11 mouse cellular contexts compared by ENCODE assay signal in the genomic region with DNA sequence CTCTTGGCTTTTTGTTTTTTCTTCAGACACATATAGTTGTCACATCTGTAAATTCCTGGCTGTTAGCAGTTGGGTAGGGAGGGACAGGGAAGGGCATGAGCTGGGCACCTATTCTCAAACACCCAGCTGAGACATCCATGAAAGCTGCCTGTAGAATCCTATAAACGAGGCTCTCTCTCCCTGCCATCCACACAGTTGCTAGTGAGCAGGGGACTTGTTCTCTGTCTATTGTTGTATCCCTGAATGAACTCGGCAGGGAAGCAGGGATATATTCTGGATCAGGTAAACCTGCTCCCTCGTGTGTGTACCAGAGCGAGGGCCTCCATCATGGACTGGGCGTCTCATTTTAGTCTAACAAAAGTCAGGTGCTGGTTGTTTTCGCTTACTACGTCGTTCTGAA.
A peak's percentile ranks its signal among the peaks of the same experiment; 100 is the strongest.
DNase-seq lines count a peak whose midpoint lies in the region; ATAC-seq lines count a peak whose summit lies in the region.
"Had no signal": no experiment of that assay in that cellular context is flagged by ENCODE, and none has a peak within 500 bp of the region (broad histone marks: within the 10 kb centered on the region; RNA-seq: fewer than 3 reads in every experiment).

No protein-coding gene starts in this region.

- H3K9me3 ChIP-seq in midbrain, embryonic 11.5 days (ENCODE audit: control insufficient read depth, low read length) = no peaks in the 10 kb centered on the region
- no peaks in the 10 kb centered on the region for H3K9me3 ChIP-seq in midbrain, embryonic 14.5 days (ENCODE audit: control insufficient read depth, low read length)
- H3K9me3 ChIP-seq in hindbrain, embryonic 13.5 days = no peaks in the 10 kb centered on the region
- H3K9me3 ChIP-seq in neural tube, embryonic 12.5 days = no peaks in the 10 kb centered on the region
- H3K9me3 ChIP-seq in intestine, embryonic 16.5 days (ENCODE audit: control insufficient read depth, low read length) = no peaks in the 10 kb centered on the region

- ATAC-seq in midbrain, embryonic 11.5 days (ENCODE audit: low FRiP score) = peak; percentile 23
- ATAC-seq in midbrain, embryonic 14.5 days (ENCODE audit: low FRiP score, low TSS enrichment) = no peak
- no peak for ATAC-seq in hindbrain, embryonic 13.5 days (ENCODE audit: low FRiP score)
- 0 out of 2 replicates have a peak, but pooled peaks have one; percentile 41 for ATAC-seq in neural tube, embryonic 12.5 days (ENCODE audit: low FRiP score, low read depth)
- no peak for ATAC-seq in intestine, embryonic 16.5 days
- ATAC-seq: activated CD4-positive, CD25-positive, alpha-beta regulatory T cell, adult 4 months had no signal

- H3K27ac ChIP-seq in midbrain, embryonic 11.5 days (ENCODE audit: low read depth, low read length) = peak overlapping the region; percentile 60; the same call in 1 of the 2 replicates
- no peak overlapping the region for H3K27ac ChIP-seq in midbrain, embryonic 14.5 days (replicated peaks; ENCODE audit: low read depth, low read length)
- peak overlapping the region; percentile 71; the same call in 1 of the 2 replicates for H3K27ac ChIP-seq in hindbrain, embryonic 13.5 days
- H3K27ac ChIP-seq in neural tube, embryonic 12.5 days = no peak overlapping the region
- no peak overlapping the region for H3K27ac ChIP-seq in intestine, embryonic 16.5 days (ENCODE audit: low read length)

- H3K9ac ChIP-seq in midbrain, embryonic 11.5 days (ENCODE audit: low read length) = no peak overlapping the region
- H3K9ac ChIP-seq in midbrain, embryonic 14.5 days (replicated peaks; ENCODE audit: low read length) = no peak overlapping the region
- H3K9ac ChIP-seq in hindbrain, embryonic 13.5 days = no peak overlapping the region
- H3K9ac ChIP-seq in neural tube, embryonic 12.5 days = no peak overlapping the region
- no peak overlapping the region for H3K9ac ChIP-seq in intestine, embryonic 16.5 days (ENCODE audit: low read depth, low read length)

- peak; percentile 59 for DNase-seq in heart, adult 11 months
- DNase-seq in heart, postnatal 4 days = no peak
- peak; percentile 89 for DNase-seq in midbrain, embryonic 11.5 days (ENCODE audit: low spot score, missing footprints)
- DNase-seq in midbrain, embryonic 14.5 days = no peak
- no peak for DNase-seq in gastrocnemius, postnatal 4 days (ENCODE audit: low spot score in 2 of 2)
- DNase-seq: B cell, adult 2 months; gastrocnemius, postnatal 10 days had no signal

- no peak overlapping the region for H3K4me2 ChIP-seq in midbrain, embryonic 11.5 days
- H3K4me2 ChIP-seq in midbrain, embryonic 14.5 days (ENCODE audit: low read length) = no peak overlapping the region
- peak overlapping the region; percentile 34; the same call in 1 of the 2 replicates for H3K4me2 ChIP-seq in hindbrain, embryonic 13.5 days
- H3K4me2 ChIP-seq in neural tube, embryonic 12.5 days (replicated peaks) = no peak overlapping the region; the same call in 1 of the 2 replicates
- H3K4me2 ChIP-seq in intestine, embryonic 16.5 days (ENCODE audit: low read depth, low read length) = no peak overlapping the region

- H3K27me3 ChIP-seq in midbrain, embryonic 11.5 days (ENCODE audit: control insufficient read depth, insufficient read depth, low read length) = no peaks in the 10 kb centered on the region
- no peaks in the 10 kb centered on the region for H3K27me3 ChIP-seq in midbrain, embryonic 14.5 days (ENCODE audit: control insufficient read depth, insufficient read depth, low read length)
- H3K27me3 ChIP-seq in hindbrain, embryonic 13.5 days = no peaks in the 10 kb centered on the region
- H3K27me3 ChIP-seq in neural tube, embryonic 12.5 days (replicated peaks) = no peaks in the 10 kb centered on the region
- no peaks in the 10 kb centered on the region for H3K27me3 ChIP-seq in intestine, embryonic 16.5 days (replicated peaks; ENCODE audit: control insufficient read depth, insufficient read depth, low read length)

- no peaks in the 10 kb centered on the region for H3K36me3 ChIP-seq in midbrain, embryonic 11.5 days (ENCODE audit: control insufficient read depth, insufficient read depth, low read length)
- H3K36me3 ChIP-seq in midbrain, embryonic 14.5 days (ENCODE audit: control insufficient read depth, insufficient read depth, low read length) = no peaks in the 10 kb centered on the region
- H3K36me3 ChIP-seq in hindbrain, embryonic 13.5 days = no peaks in the 10 kb centered on the region
- H3K36me3 ChIP-seq in neural tube, embryonic 12.5 days = no peaks in the 10 kb centered on the region
- H3K36me3 ChIP-seq in intestine, embryonic 16.5 days (ENCODE audit: control insufficient read depth, insufficient read depth, low read length) = no peaks in the 10 kb centered on the region

- 56% methylated on average over 8 of the region's 8 CpGs for WGBS in midbrain, embryonic 11.5 days
- WGBS in midbrain, embryonic 14.5 days = 45% methylated on average over 8 of the region's 8 CpGs
- WGBS in hindbrain, embryonic 13.5 days = 57% methylated on average over 8 of the region's 8 CpGs
- WGBS in neural tube, embryonic 12.5 days = 53% methylated on average over 8 of the region's 8 CpGs
- 85% methylated on average over 8 of the region's 8 CpGs for WGBS in intestine, embryonic 16.5 days

- peaks cover 32% of the 10 kb centered on the region for H3K4me1 ChIP-seq in midbrain, embryonic 11.5 days (ENCODE audit: control insufficient read depth, insufficient read depth, low read length)
- H3K4me1 ChIP-seq in midbrain, embryonic 14.5 days (ENCODE audit: control insufficient read depth, insufficient read depth, low read length) = peaks cover 10% of the 10 kb centered on the region; the same call in 1 of the 2 replicates
- H3K4me1 ChIP-seq in hindbrain, embryonic 13.5 days (replicated peaks) = peaks cover 26% of the 10 kb centered on the region
- H3K4me1 ChIP-seq in neural tube, embryonic 12.5 days = peaks cover 24% of the 10 kb centered on the region
- H3K4me1 ChIP-seq in intestine, embryonic 16.5 days (ENCODE audit: control insufficient read depth, insufficient read depth, low read length) = no peaks in the 10 kb centered on the region; the same call in none of the 2 replicates

- H3K4me3 ChIP-seq in midbrain, embryonic 11.5 days (ENCODE audit: low read depth, low read length) = no peak overlapping the region
- no peak overlapping the region for H3K4me3 ChIP-seq in midbrain, embryonic 14.5 days (replicated peaks; ENCODE audit: low read depth, low read length)
- no peak overlapping the region for H3K4me3 ChIP-seq in hindbrain, embryonic 13.5 days
- no peak overlapping the region for H3K4me3 ChIP-seq in neural tube, embryonic 12.5 days
- no peak overlapping the region for H3K4me3 ChIP-seq in intestine, embryonic 16.5 days (ENCODE audit: low read length)

Comparison
In these comparisons a context has a peak if more than half of its experiments do, and no peak if none do; other contexts are left out.
1. DNase-seq: peak in heart, adult 11 months (single experiment) and midbrain, embryonic 11.5 days (single experiment); none in heart, postnatal 4 days (single experiment), midbrain, embryonic 14.5 days (single experiment) and gastrocnemius, postnatal 4 days (0 of 2).
2. ATAC-seq: peak in midbrain, embryonic 11.5 days (single experiment) and neural tube, embryonic 12.5 days (single experiment); none in midbrain, embryonic 14.5 days (single experiment), hindbrain, embryonic 13.5 days (single experiment) and intestine, embryonic 16.5 days (single experiment).
3. H3K27ac ChIP-seq: peak in midbrain, embryonic 11.5 days (single experiment) and hindbrain, embryonic 13.5 days (single experiment); none in midbrain, embryonic 14.5 days (single experiment), neural tube, embryonic 12.5 days (single experiment) and intestine, embryonic 16.5 days (single experiment).